Mouse (Mus musculus) ES-Bruce4 (cell line): ENCODE measurements around the gene Homer3. TPM values are rescaled to one million over a fixed set of nuclear protein-coding genes. Genes with fewer than 3 reads are reported as not detected.

Experiments used
- H3K27ac ChIP-seq: 2 replicates; pipeline ENCODE4 v1.5.1; 2012; ENCODE audit warnings: low read length, inconsistent platforms; ENCODE audit not compliant: insufficient read depth
- H3K27me3 ChIP-seq: 2 replicates; pipeline ENCODE4 v1.6.1; 2012; ENCODE audit warnings: mild to moderate bottlenecking, low read length, inconsistent platforms; ENCODE audit not compliant: control insufficient read depth, poor library complexity, insufficient read depth, severe bottlenecking
- H3K36me3 ChIP-seq: 2 replicates; pipeline ENCODE4 v1.6.1; 2012; ENCODE audit warnings: inconsistent platforms, mild to moderate bottlenecking, low read length, moderate library complexity; ENCODE audit not compliant: control insufficient read depth, poor library complexity, insufficient read depth, severe bottlenecking
- H3K4me1 ChIP-seq: one replicate; pipeline ENCODE4 v1.8.1; 2011; ENCODE audit warnings: low read length; ENCODE audit not compliant: control insufficient read depth, insufficient read depth
- H3K4me3 ChIP-seq: 2 replicates; pipeline ENCODE4 v1.5.1; 2011; ENCODE audit warnings: low read depth, mild to moderate bottlenecking, low read length
- H3K9ac ChIP-seq: 2 replicates; pipeline ENCODE4 v1.6.1; 2012; ENCODE audit warnings: low read depth, mild to moderate bottlenecking, inconsistent platforms; ENCODE audit not compliant: poor library complexity, severe bottlenecking
- H3K9me3 ChIP-seq: replicated peaks from 2 replicates; pipeline ENCODE4 v1.6.1; 2012; ENCODE audit warnings: mild to moderate bottlenecking, low read length, inconsistent platforms; ENCODE audit not compliant: control insufficient read depth, poor library complexity, insufficient read depth, severe bottlenecking
- CTCF ChIP-seq: IDR thresholded peaks from one replicate; pipeline ENCODE4 v1.8.1; 2011; ENCODE audit warnings: low read depth, low read length
- EP300 ChIP-seq: IDR thresholded peaks from 2 replicates; pipeline ENCODE4 v1.6.1; 2011; ENCODE audit warnings: low read depth, low read length; ENCODE audit not compliant: insufficient read depth
- POLR2A ChIP-seq: IDR thresholded peaks from one replicate; pipeline ENCODE4 v1.8.1; 2011; ENCODE audit warnings: low read length; ENCODE audit not compliant: insufficient read depth
- polyA plus RNA-seq: library from polyadenylated mRNA; stranded (reverse); fragments of >200 nt; gene quantifications from 2 replicates; pipeline ENCODE4 v1.2.4, GENCODE M21; 2011; ENCODE audit warnings: low read depth; ENCODE audit not compliant: missing spikeins, insufficient read depth, insufficient read length

The Homer3 gene
- polyA plus RNA-seq: 37.9 and 40.0 TPM in 2 replicates

DNA sequence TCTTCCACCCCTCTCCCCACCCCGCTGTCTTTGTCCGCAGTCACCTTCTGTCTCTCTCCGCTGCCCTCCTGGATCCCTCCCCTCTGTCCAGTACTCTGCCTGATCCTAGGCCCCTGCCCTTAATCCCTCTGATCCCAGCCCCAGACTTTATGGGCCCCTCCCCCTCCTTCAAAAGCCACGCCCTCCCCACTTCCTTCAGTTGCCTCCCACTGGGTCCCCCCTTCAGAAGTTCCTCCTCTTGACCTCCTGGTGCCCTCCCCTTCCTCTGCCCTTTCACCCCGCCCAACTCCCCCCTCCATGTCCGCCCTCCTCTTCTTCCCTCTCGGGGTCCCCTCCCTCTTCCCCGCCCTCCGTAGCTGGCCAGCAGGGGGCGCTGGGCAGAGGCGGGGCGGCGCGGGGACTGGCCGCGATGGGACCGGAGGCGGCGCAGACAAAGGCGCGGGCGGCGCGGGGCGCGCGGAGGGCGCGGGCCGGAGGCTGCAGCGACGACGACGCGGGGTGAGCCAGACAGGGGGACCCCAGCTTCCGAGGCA is at the start of gene Homer3:
Gene Homer3, plus strand, starts transcription at position 225 of the 533 bp plus-strand sequence.
- peak; percentile 74 for TF ChIP-seq POLR2A
- peak; percentile 62 for TF ChIP-seq CTCF
- peak; percentile 33; the same call in 1 of the 2 replicates for TF ChIP-seq EP300
- Histone ChIP-seq H3K4me1 (peaks cover 2% of the 10 kb centered on the region), H3K9ac (peak within 1 kb of the TSS; percentile 98), H3K27me3 (no peaks in the 10 kb centered on the region), H3K36me3 (peaks cover 22% of the 10 kb centered on the region), H3K9me3 (peaks cover 6% of the 10 kb centered on the region; the same call in 1 of the 2 replicates), H3K4me3 (peak within 1 kb of the TSS; percentile 68), H3K27ac (peak within 1 kb of the TSS; percentile 29)

GRCm38 (mm10) chr8:70233606-70234005 is 49.0 kb upstream of the Homer3 start:
- peaks cover 27% of the 10 kb centered on the region for H3K36me3 ChIP-seq
- peak overlapping the region; percentile 86 for H3K4me3 ChIP-seq
- H3K4me1 ChIP-seq: no peaks in the 10 kb centered on the region
- H3K9me3 ChIP-seq: no peaks in the 10 kb centered on the region
- H3K27ac ChIP-seq: no peak overlapping the region
- no peaks in the 10 kb centered on the region for H3K27me3 ChIP-seq
- no peak for TF ChIP-seq EP300
- no peak for TF ChIP-seq POLR2A
- TF ChIP-seq CTCF: no peak
- H3K9ac ChIP-seq: peak overlapping the region; percentile 69

GRCm38 (mm10) chr8:70234080-70234780 is 48.4 kb upstream of the Homer3 start, which contains the start of the genes Sugp2 and Armc6:
TSS of gene Sugp2 (plus strand) at chr8:70234226.
TSS of gene Armc6 (minus strand) at chr8:70234466.
- Histone ChIP-seq H3K4me1 (no peaks in the 10 kb centered on the region), H3K9me3 (no peaks in the 10 kb centered on the region), H3K27me3 (no peaks in the 10 kb centered on the region), H3K4me3 (peak within 1 kb of the TSS; percentile 86), H3K36me3 (peaks cover 29% of the 10 kb centered on the region), H3K27ac (peak within 1 kb of the TSS; percentile 66; the same call in 1 of the 2 replicates), H3K9ac (peak within 1 kb of the TSS; percentile 69)
- TF ChIP-seq POLR2A: no peak
- TF ChIP-seq EP300: no peak
- TF ChIP-seq CTCF: no peak

- Histone ChIP-seq H3K27me3 (no peaks in the 10 kb centered on the region), H3K4me3 (peak overlapping the region; percentile 80), H3K36me3 (peaks cover 32% of the 10 kb centered on the region), H3K4me1 (no peaks in the 10 kb centered on the region), H3K9me3 (no peaks in the 10 kb centered on the region), H3K27ac (peak overlapping the region; percentile 42; the same call in 1 of the 2 replicates), H3K9ac (peak overlapping the region; percentile 69)
- TF ChIP-seq POLR2A (no peak), CTCF (no peak), EP300 (no peak)
These were observed 47.9 kb upstream of the Homer3 start for GRCm38 (mm10) chr8:70234781-70235128.

GRCm38 (mm10) chr8:70237842-70238241 is 44.8 kb upstream of the Homer3 start:
- no peak overlapping the region for H3K9ac ChIP-seq
- no peak for TF ChIP-seq CTCF
- TF ChIP-seq POLR2A: no peak
- TF ChIP-seq EP300: no peak
- H3K27me3 ChIP-seq: no peaks in the 10 kb centered on the region
- no peak overlapping the region for H3K4me3 ChIP-seq
- H3K36me3 ChIP-seq: peaks cover 63% of the 10 kb centered on the region
- H3K9me3 ChIP-seq: no peaks in the 10 kb centered on the region
- H3K27ac ChIP-seq: no peak overlapping the region
- no peaks in the 10 kb centered on the region for H3K4me1 ChIP-seq

GRCm38 (mm10) chr8:70240642-70241041 is 42.0 kb upstream of the Homer3 start:
- Histone ChIP-seq H3K27me3 (no peaks in the 10 kb centered on the region), H3K36me3 (peaks cover 85% of the 10 kb centered on the region), H3K27ac (no peak overlapping the region), H3K9me3 (no peaks in the 10 kb centered on the region), H3K4me3 (no peak overlapping the region), H3K9ac (no peak overlapping the region), H3K4me1 (no peaks in the 10 kb centered on the region)
- no peak for TF ChIP-seq EP300
- no peak for TF ChIP-seq POLR2A
- peak; percentile 36 for TF ChIP-seq CTCF
